Mouse (Mus musculus): ENCODE measurements around the gene Meaf6.
A peak's percentile ranks its signal among the peaks of the same experiment; 100 is the strongest.

- TF ChIP-seq CTCF (IDR thresholded peaks at IDR 0.05; ENCODE audit: low read depth, low read length) (peak; percentile 78), EP300 (IDR thresholded peaks at IDR 0.05; ENCODE audit: insufficient read depth, low read depth, low read length) (no peak), POLR2A (IDR thresholded peaks at IDR 0.05; ENCODE audit: insufficient read depth, low read length) (no peak)
Measured at GRCm38 (mm10) chr4:125132394-125132793, 47.5 kb downstream of the Meaf6 start.

Measured in ES-Bruce4 (cell line).